ENCODE assay signal across 15 mouse cellular contexts in genomic region chr6:91827016-91827570, GRCm38 (mm10). TPM values are rescaled to one million over a fixed set of nuclear protein-coding genes. Genes with fewer than 3 reads are reported as not detected.
DNase-seq lines count a peak whose midpoint lies in the region; ATAC-seq and TF ChIP-seq lines count a peak whose summit lies in the region.
"Had no signal": no experiment of that assay in that cellular context is flagged by ENCODE, and none has a peak within 500 bp of the region (broad histone marks: within the 10 kb centered on the region; RNA-seq: fewer than 3 reads in every experiment).

Gene Grip2, minus strand, starts transcription at chr6:91827250.

- H3K27ac ChIP-seq in heart, embryonic 12.5 days (ENCODE audit: poor library complexity, severe bottlenecking): no peak within 1 kb of the TSS
- no peak within 1 kb of the TSS for H3K27ac ChIP-seq in MEL (ENCODE audit: control insufficient read depth, low read depth, low read length)
- H3K27ac ChIP-seq in hindbrain, embryonic 15.5 days (replicated peaks): no peak within 1 kb of the TSS
- H3K27ac ChIP-seq: liver, embryonic 14.5 days had no signal

- H3K9ac ChIP-seq in heart, embryonic 12.5 days: no peak within 1 kb of the TSS
- no peak within 1 kb of the TSS for H3K9ac ChIP-seq in MEL (ENCODE audit: control insufficient read depth, low read depth, low read length, poor library complexity, severe bottlenecking)
- no peak within 1 kb of the TSS for H3K9ac ChIP-seq in hindbrain, embryonic 15.5 days
- H3K9ac ChIP-seq: liver, embryonic 14.5 days had no signal

- no peak for ATAC-seq in heart, embryonic 12.5 days (ENCODE audit: insufficient number of reproducible peaks, low FRiP score)
- ATAC-seq in hindbrain, embryonic 15.5 days (ENCODE audit: low FRiP score, low read depth): 0 out of 2 replicates have a peak, but pooled peaks have one; percentile 20
- ATAC-seq: activated CD4-positive, CD25-positive, alpha-beta regulatory T cell, adult 4 months; inflammation-experienced regulatory T-cells, adult 6 months had no signal

- no peak for TF ChIP-seq EP300 in MEL (IDR thresholded peaks at IDR 0.05; ENCODE audit: low read depth in 1 of 2, low read length in 2 of 2)

- DNase-seq in heart, postnatal 14 days: no peak
- DNase-seq in MEL (ENCODE audit: low read depth, low spot score): peak; percentile 5
- DNase-seq in left cerebral cortex, postnatal 25 days (ENCODE audit: low spot score in 2 of 2): peak; percentile 38 to 49
- DNase-seq in cerebellum, adult 11-12 months: no peak
- DNase-seq in adrenal gland, adult 18-20 months (ENCODE audit: low spot score in 2 of 2): no peak
- DNase-seq: gastrocnemius, postnatal 14 days; kidney, postnatal 4 days; retina, postnatal 1 day; thymus, adult 18-20 months had no signal

- no peak within 1 kb of the TSS for H3K4me3 ChIP-seq in heart, embryonic 12.5 days
- H3K4me3 ChIP-seq in MEL (ENCODE audit: control insufficient read depth in 1 of 2, insufficient read depth in 1 of 2, low read depth in 2 of 2, low read length in 2 of 2): no peak within 1 kb of the TSS
- H3K4me3 ChIP-seq in hindbrain, embryonic 15.5 days: no peak within 1 kb of the TSS

- H3K79me2 ChIP-seq in MEL (ENCODE audit: control insufficient read depth, insufficient read depth, low read length, poor library complexity): no peaks in the 10 kb centered on the region

- H3K9me3 ChIP-seq in heart, embryonic 12.5 days (replicated peaks): no peaks in the 10 kb centered on the region
- no peaks in the 10 kb centered on the region for H3K9me3 ChIP-seq in MEL (replicated peaks; ENCODE audit: insufficient read depth, low read length)
- no peaks in the 10 kb centered on the region for H3K9me3 ChIP-seq in hindbrain, embryonic 15.5 days

- intact Hi-C loops in heart, postnatal 14 days (cut with DNase I): no loop called here
- intact Hi-C loops in left cerebral cortex, postnatal 25 days (cut with DNase I): no loop called here

- WGBS in heart, embryonic 12.5 days: 49% methylated on average over 8 of the region's 11 CpGs
- WGBS in hindbrain, embryonic 15.5 days: 35% methylated on average over 9 of the region's 11 CpGs

- TF ChIP-seq CTCF in MEL (IDR thresholded peaks at IDR 0.05 in 2 of 3, conservative IDR thresholded peaks at IDR 0.05 in 1 of 3; ENCODE audit: control insufficient read depth in 1 of 3, insufficient read depth in 1 of 3, low read depth in 2 of 3, low read length in 3 of 3, poor library complexity in 1 of 3, severe bottlenecking in 1 of 3): no peak

- TF ChIP-seq RAD21 in MEL (IDR thresholded peaks at IDR 0.05; ENCODE audit: low read depth, low read length): no peak

- H3K4me1 ChIP-seq in heart, embryonic 12.5 days (replicated peaks): peaks cover 6% of the 10 kb centered on the region; the same call in 1 of the 2 replicates
- H3K4me1 ChIP-seq in MEL (ENCODE audit: control insufficient read depth in 1 of 2, insufficient read depth in 2 of 2, low read length in 2 of 2): no peaks in the 10 kb centered on the region
- H3K4me1 ChIP-seq in hindbrain, embryonic 15.5 days (replicated peaks): 0 out of 2 replicates have a peak, but pooled peaks cover 3% of the 10 kb centered on the region

- no peak within 1 kb of the TSS for H3K4me2 ChIP-seq in heart, embryonic 12.5 days
- no peak within 1 kb of the TSS for H3K4me2 ChIP-seq in hindbrain, embryonic 15.5 days

- H3K27me3 ChIP-seq in heart, embryonic 12.5 days (replicated peaks): peaks cover 25% of the 10 kb centered on the region
- peaks cover 0 to 4% of the 10 kb centered on the region in 2 experiments; a peak in 2 of 4 replicates for H3K27me3 ChIP-seq in MEL (ENCODE audit: control insufficient read depth in 1 of 2, insufficient read depth in 2 of 2, low read length in 2 of 2)
- H3K27me3 ChIP-seq in hindbrain, embryonic 15.5 days: 0 out of 2 replicates have a peak, but pooled peaks cover 3% of the 10 kb centered on the region

- H3K36me3 ChIP-seq in heart, embryonic 12.5 days: no peaks in the 10 kb centered on the region
- no peaks in the 10 kb centered on the region for H3K36me3 ChIP-seq in MEL (ENCODE audit: control insufficient read depth in 1 of 2, insufficient read depth in 2 of 2, low read length in 2 of 2)
- no peaks in the 10 kb centered on the region for H3K36me3 ChIP-seq in hindbrain, embryonic 15.5 days

- TF ChIP-seq POLR2A in MEL (IDR thresholded peaks at IDR 0.05; ENCODE audit: control insufficient read depth in 1 of 2, insufficient read depth in 1 of 2, low read depth in 1 of 2, low read length in 2 of 2, poor library complexity in 1 of 2): no peak

TF ChIP-seq in MEL, 35 proteins besides CTCF, POLR2A, EP300 and RAD21:
- TF ChIP-seq POLR2AphosphoS2 (IDR thresholded peaks at IDR 0.05; ENCODE audit: low read length) (no peak), JUND (IDR thresholded peaks at IDR 0.05; ENCODE audit: low read depth, low read length) (no peak), TCF12 (IDR thresholded peaks at IDR 0.05; ENCODE audit: low read depth, low read length) (no peak), ZKSCAN1 (IDR thresholded peaks at IDR 0.05; ENCODE audit: low read depth, low read length) (no peak), TBP (IDR thresholded peaks at IDR 0.05; ENCODE audit: low read depth, low read length) (no peak), NELFE (IDR thresholded peaks at IDR 0.05; ENCODE audit: low read depth, low read length) (no peak), USF2 (IDR thresholded peaks at IDR 0.05; ENCODE audit: borderline replicate concordance in 1 of 2, insufficient read depth in 1 of 2, low read depth in 1 of 2, low read length in 2 of 2) (no peak), HCFC1 (IDR thresholded peaks at IDR 0.05; ENCODE audit: low read depth, low read length) (no peak), GATA1 (IDR thresholded peaks at IDR 0.05; ENCODE audit: low read depth, low read length) (no peak), RCOR1 (IDR thresholded peaks at IDR 0.05; ENCODE audit: low read depth, low read length) (no peak), USF1 (IDR thresholded peaks at IDR 0.05; ENCODE audit: low read depth, low read length) (no peak), BHLHE40 (IDR thresholded peaks at IDR 0.05; ENCODE audit: borderline replicate concordance, low read depth, low read length) (no peak), NRF1 (IDR thresholded peaks at IDR 0.05; ENCODE audit: insufficient read depth, low read depth, low read length, poor library complexity, severe bottlenecking) (no peak)

RNA-seq across cellular contexts. Expression of gene Grip2, which starts in this region (rescaled TPM):
- total RNA-seq in heart, postnatal 14 days (2021): 10 to 100 TPM; 12.0 to 12.5 TPM
- polyA plus RNA-seq in heart, embryonic 12.5 days (2016; fragmentation: Nextera tagmentation; extraction: Ambion mirVana): 8.4 and 8.7 TPM in 2 replicates
- total RNA-seq in MEL (2012; rRNA removed): not detected in 2 replicates
- polyA plus RNA-seq in MEL (2012; ENCODE audit: insufficient read depth in 1 of 2, insufficient read length in 2 of 2, low read depth in 1 of 2, low replicate concordance in 2 of 2, missing spikeins in 1 of 2): not detected
- polyA plus RNA-seq in hindbrain, embryonic 15.5 days (2015; fragmentation: Nextera tagmentation; extraction: Ambion mirVana): 7.4 and 9.0 TPM in 2 replicates
- total RNA-seq in left cerebral cortex, postnatal 25 days (2021): 10 to 100 TPM; 15.9 to 17.3 TPM
- 1 to 10 TPM; 1.7 to 2.1 TPM for total RNA-seq in adrenal gland, adult 18-20 months (2021)
- total RNA-seq: megakaryocyte, adult 5-6 weeks had no signal

Comparison
In these comparisons a context has a peak if more than half of its experiments do, and no peak if none do; other contexts are left out.
1. RNA of gene Grip2 (total RNA-seq): 15.9 to 17.3 TPM in left cerebral cortex, postnatal 25 days and 12.0 to 12.5 TPM in heart, postnatal 14 days; 1.7 to 2.1 TPM in adrenal gland, adult 18-20 months and not detected in MEL; every median in the first group is over 4 times any median in the second.
2. Peak in DNase-seq in MEL; RNA of the gene not detected or under 1 TPM.
3. DNase-seq: peak in left cerebral cortex, postnatal 25 days (2 of 2); none in heart, postnatal 14 days (0 of 2), cerebellum, adult 11-12 months (single experiment) and adrenal gland, adult 18-20 months (0 of 2).